In genomic region chr2:34370725-34371440, GRCm38 (mm10) we compare ENCODE assay signal across 8 mouse cellular contexts. TPM values are rescaled to one million over a fixed set of nuclear protein-coding genes. Genes with fewer than 3 reads are reported as not detected.
DNase-seq lines count a peak whose midpoint lies in the region; ATAC-seq and TF ChIP-seq lines count a peak whose summit lies in the region.

No protein-coding gene starts in this region.

- H3K4me1 ChIP-seq in intestine, postnatal 0 days (replicated peaks; ENCODE audit: control insufficient read depth, insufficient read depth, low read length): no peaks in the 10 kb centered on the region
- peaks cover 15% of the 10 kb centered on the region for H3K4me1 ChIP-seq in liver, postnatal 0 days (ENCODE audit: insufficient read depth)

- TF ChIP-seq CTCF in layer of hippocampus, adult 2 months (conservative IDR thresholded peaks at IDR 0.05): no peak
- TF ChIP-seq CTCF in intestine, postnatal 0 days (IDR thresholded peaks at IDR 0.05; ENCODE audit: low read depth): no peak
- TF ChIP-seq CTCF in liver, postnatal 0 days (IDR thresholded peaks at IDR 0.05; ENCODE audit: low read depth): no peak

- peak overlapping the region; percentile 95 for H3K4me2 ChIP-seq in intestine, postnatal 0 days (replicated peaks; ENCODE audit: low read depth)
- peak overlapping the region; percentile 95 for H3K4me2 ChIP-seq in liver, postnatal 0 days (ENCODE audit: low read depth, low read length)

- H3K4me3 ChIP-seq in layer of hippocampus, adult 2 months: peak overlapping the region; percentile 67
- H3K4me3 ChIP-seq in intestine, postnatal 0 days (ENCODE audit: low read depth, low read length): peak overlapping the region; percentile 87
- peak overlapping the region; percentile 84 for H3K4me3 ChIP-seq in liver, postnatal 0 days (ENCODE audit: low read depth, low read length)

- peak overlapping the region; percentile 84 for H3K9ac ChIP-seq in intestine, postnatal 0 days (ENCODE audit: low read depth, low read length)
- H3K9ac ChIP-seq in liver, postnatal 0 days (replicated peaks): peak overlapping the region; percentile 91

- H3K27me3 ChIP-seq in intestine, postnatal 0 days (replicated peaks; ENCODE audit: control insufficient read depth, insufficient read depth, low read length): no peaks in the 10 kb centered on the region
- peaks cover 5% of the 10 kb centered on the region; the same call in 1 of the 2 replicates for H3K27me3 ChIP-seq in liver, postnatal 0 days (ENCODE audit: insufficient read depth, low read length)

- WGBS in intestine, postnatal 0 days: 2% methylated on average over 42 of the region's 42 CpGs
- WGBS in liver, postnatal 0 days (ENCODE audit: insufficient replicate concordance): 1% methylated on average over 42 of the region's 42 CpGs

- no peaks in the 10 kb centered on the region for H3K36me3 ChIP-seq in intestine, postnatal 0 days (ENCODE audit: control insufficient read depth, insufficient read depth)
- no peaks in the 10 kb centered on the region for H3K36me3 ChIP-seq in liver, postnatal 0 days (replicated peaks; ENCODE audit: insufficient read depth, low read length)

- no peak overlapping the region; the same call in 1 of the 2 replicates for H3K27ac ChIP-seq in layer of hippocampus, adult 2 months
- peak overlapping the region; percentile 95 for H3K27ac ChIP-seq in intestine, postnatal 0 days (ENCODE audit: low read depth, low read length)
- no peak overlapping the region for H3K27ac ChIP-seq in liver, postnatal 0 days (ENCODE audit: low read depth)

- no peak for DNase-seq in layer of hippocampus, adult 2 months (ENCODE audit: low spot score in 2 of 2)
- DNase-seq in layer of hippocampus, adult 11-12 months (ENCODE audit: low spot score): no peak
- DNase-seq in liver, postnatal 0 days: peak; percentile 57
- DNase-seq in ovary, adult 18-20 months (ENCODE audit: low spot score): peak; percentile 17
- peak; percentile 19 for DNase-seq in thymus, postnatal 14 days

- ATAC-seq in common myeloid progenitor, adult 5-6 weeks (replicated peaks; ENCODE audit: low read depth, poor library complexity, severe bottlenecking): 0 out of 2 replicates have a peak, but pooled peaks have one; percentile 5
- ATAC-seq in granulocyte monocyte progenitor cell, adult 5-6 weeks (replicated peaks; ENCODE audit: poor library complexity, severe bottlenecking): peak; percentile 10
- no peak for ATAC-seq in intestine, postnatal 0 days
- ATAC-seq in liver, postnatal 0 days: no peak

- no peak for TF ChIP-seq EP300 in liver, postnatal 0 days (IDR thresholded peaks at IDR 0.05; ENCODE audit: low read depth)

- H3K9me3 ChIP-seq in intestine, postnatal 0 days (ENCODE audit: control insufficient read depth): no peaks in the 10 kb centered on the region
- H3K9me3 ChIP-seq in liver, postnatal 0 days (ENCODE audit: low read length): no peaks in the 10 kb centered on the region

RNA-seq across cellular contexts. Expression of gene Pbx3, which starts 2.1 kb away (rescaled TPM):
- total RNA-seq in layer of hippocampus, adult 2 months (2021): 1 to 10 TPM; 7.0 TPM
- 7.2 and 13.7 TPM in 2 replicates for total RNA-seq in common myeloid progenitor, adult 5-6 weeks (2017)
- 3.9 and 4.6 TPM in 2 replicates for total RNA-seq in granulocyte monocyte progenitor cell, adult 5-6 weeks (2014; fragmentation: Nextera tagmentation)
- 7.7 and 18.4 TPM in 2 replicates for total RNA-seq in granulocyte monocyte progenitor cell, adult 5-6 weeks (2017)
- 10.8 and 12.1 TPM in 2 replicates for polyA plus RNA-seq in intestine, postnatal 0 days (2015; fragmentation: Nextera tagmentation; extraction: Ambion mirVana)
- 2.8 and 3.1 TPM in 2 replicates for polyA plus RNA-seq in liver, postnatal 0 days (2015; fragmentation: Nextera tagmentation; extraction: Ambion mirVana)

RNA-seq across cellular contexts. Expression of gene Mapkap1, which starts 35.7 kb away (rescaled TPM):
- total RNA-seq in layer of hippocampus, adult 2 months (2021): 10 to 100 TPM; 67.8 to 70.3 TPM
- total RNA-seq in common myeloid progenitor, adult 5-6 weeks (2017): 50.1 and 59.7 TPM in 2 replicates
- total RNA-seq in granulocyte monocyte progenitor cell, adult 5-6 weeks (2014; fragmentation: Nextera tagmentation): 31.4 and 33.6 TPM in 2 replicates
- 50.5 and 52.2 TPM in 2 replicates for total RNA-seq in granulocyte monocyte progenitor cell, adult 5-6 weeks (2017)
- polyA plus RNA-seq in intestine, postnatal 0 days (2015; fragmentation: Nextera tagmentation; extraction: Ambion mirVana): 73.0 and 76.9 TPM in 2 replicates
- polyA plus RNA-seq in liver, postnatal 0 days (2015; fragmentation: Nextera tagmentation; extraction: Ambion mirVana): 31.3 and 31.6 TPM in 2 replicates

Comparison
In these comparisons a context has a peak if more than half of its experiments do, and no peak if none do; other contexts are left out.
1. DNase-seq: peak in liver, postnatal 0 days (single experiment), ovary, adult 18-20 months (single experiment) and thymus, postnatal 14 days (single experiment); none in layer of hippocampus, adult 2 months (0 of 2) and layer of hippocampus, adult 11-12 months (single experiment).
2. ATAC-seq: peak in common myeloid progenitor, adult 5-6 weeks (single experiment) and granulocyte monocyte progenitor cell, adult 5-6 weeks (single experiment); none in intestine, postnatal 0 days (single experiment) and liver, postnatal 0 days (single experiment).
3. Peak in every context shown above with its lines, with median percentiles within 50 percentile points of each other: H3K4me3 ChIP-seq.